Mouse (Mus musculus): Measurements from ENCODE around the gene Trio.

Trio gene

GRCm38 (mm10) chr15:27991892-27992593, 33.6 kb downstream of the Trio start:
- peak; percentile 32 for DNase-seq (ENCODE audit: low read depth, low spot score)

DNA sequence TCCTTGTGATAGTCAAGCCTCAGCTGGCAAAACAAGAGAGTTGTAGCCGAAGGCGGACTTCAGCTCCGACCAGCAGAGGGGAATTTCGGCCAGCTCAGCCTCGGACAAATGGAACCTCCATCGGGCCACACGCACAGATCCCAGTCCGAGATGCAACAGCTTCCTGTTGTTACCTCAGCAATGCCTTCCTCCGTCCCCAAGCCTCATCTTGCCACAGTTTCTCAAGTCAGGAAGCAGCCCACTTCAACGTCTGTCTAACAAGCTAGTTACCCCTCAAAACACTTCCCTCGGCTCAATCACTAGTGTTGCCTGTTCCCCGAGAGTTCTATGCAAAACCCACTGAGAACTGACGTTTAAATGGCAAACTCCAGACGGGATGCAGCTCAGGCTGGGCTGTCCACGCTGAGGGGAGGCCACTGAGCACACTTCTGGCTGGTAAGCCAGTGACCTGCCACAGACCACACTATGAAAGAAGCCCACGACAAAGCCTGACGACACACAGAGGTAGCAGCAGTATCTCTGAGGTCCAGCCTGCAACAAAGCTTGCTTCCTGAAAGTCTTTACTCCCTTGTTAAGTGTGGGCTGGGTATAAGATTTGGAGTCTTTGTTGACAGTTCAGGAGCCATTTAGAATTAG, 34.5 kb downstream of the Trio start:
- DNase-seq (ENCODE audit: low read depth, low spot score): no peak

DNA sequence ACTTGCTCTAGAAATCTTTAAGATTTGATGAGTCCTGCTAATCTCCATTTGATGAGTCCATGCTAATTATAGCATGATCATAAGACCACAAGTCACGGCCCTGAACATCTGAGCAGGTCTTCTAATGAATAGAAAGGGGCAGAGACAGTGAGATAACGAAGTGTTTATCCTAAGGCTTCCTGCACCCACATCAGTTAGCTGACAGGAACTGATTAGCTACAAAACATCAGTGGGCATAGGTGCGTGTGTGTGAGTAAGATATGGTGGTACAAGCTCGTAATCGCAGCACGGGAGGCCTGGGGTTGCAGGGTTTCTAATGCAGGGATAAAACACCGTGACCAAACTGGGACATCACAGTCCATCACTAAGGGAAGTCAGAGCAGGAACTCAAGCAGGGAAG, 37.7 kb downstream of the Trio start:
- no peak for DNase-seq (ENCODE audit: low read depth, low spot score)

DNA sequence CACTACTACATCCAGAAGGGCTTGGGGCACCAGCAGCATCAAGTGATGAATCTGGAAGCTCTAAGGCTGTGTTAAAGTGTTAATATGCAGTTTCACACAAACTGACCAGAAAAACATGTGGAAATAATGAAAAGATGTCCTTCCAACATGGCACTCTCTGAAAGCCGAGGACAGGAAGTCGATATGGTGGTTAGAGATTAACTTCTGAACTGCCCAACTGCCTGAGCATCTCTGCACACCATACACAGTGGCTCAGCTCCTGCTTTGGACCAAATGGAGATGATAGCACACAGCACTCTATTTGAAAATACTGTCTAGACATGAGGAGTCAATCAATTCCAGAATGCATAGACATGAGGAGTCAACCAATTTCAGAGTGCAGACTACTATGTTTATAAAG, 40.8 kb downstream of the Trio start:
- no peak for DNase-seq (ENCODE audit: low read depth, low spot score)

GRCm38 (mm10) chr15:27981764-27982500, 43.7 kb downstream of the Trio start:
- no peak for DNase-seq (ENCODE audit: low read depth, low spot score)

- no peak for DNase-seq (ENCODE audit: low read depth, low spot score)
Observed at GRCm38 (mm10) chr15:27981258-27981657, 44.4 kb downstream of the Trio start.

DNA sequence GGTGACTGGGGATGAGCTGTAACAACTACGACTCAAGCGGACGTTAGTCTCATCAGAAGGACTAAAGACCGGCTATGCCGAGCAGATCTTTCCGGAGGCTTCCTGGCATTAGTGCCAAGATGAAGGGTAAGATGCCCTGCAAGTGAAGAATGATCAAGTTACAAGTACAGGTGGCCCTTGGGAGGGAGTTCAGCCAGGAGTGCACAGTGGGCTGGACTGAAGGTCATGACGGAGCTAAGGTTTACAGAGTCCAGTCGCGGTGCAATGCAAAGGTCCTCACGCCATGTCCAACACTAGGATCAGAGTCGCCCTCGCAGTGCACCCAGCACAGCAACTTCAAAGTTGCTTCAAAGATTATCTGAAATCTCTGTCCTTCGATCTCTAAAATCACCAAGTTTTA, 45.2 kb downstream of the Trio start:
- DNase-seq (ENCODE audit: low read depth, low spot score): no peak

DNA sequence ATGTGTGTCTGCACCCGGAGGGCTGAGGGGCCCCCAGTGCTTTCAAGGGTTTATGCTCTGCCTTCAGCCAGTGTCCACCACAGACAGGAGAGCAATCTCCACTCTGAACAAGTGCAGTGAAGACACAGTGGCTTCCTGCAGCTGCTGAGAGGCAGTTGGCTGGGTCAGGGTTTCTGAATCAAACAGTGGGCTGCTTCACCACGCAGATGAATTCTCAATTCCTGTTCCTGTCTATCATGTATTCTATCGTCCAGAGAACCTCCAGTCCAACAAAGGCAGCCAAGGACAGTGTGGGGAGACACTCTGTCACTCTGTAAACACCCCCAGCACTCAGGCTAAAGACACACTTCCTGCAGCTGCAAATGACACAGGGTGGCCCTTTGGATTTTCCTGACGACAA, 48.7 kb downstream of the Trio start:
- no peak for DNase-seq (ENCODE audit: low read depth, low spot score)

- no peak for DNase-seq (ENCODE audit: low read depth, low spot score)
Observed at GRCm38 (mm10) chr15:27976366-27976765, 49.3 kb downstream of the Trio start.

GRCm38 (mm10) chr15:27974637-27975036, 51.0 kb downstream of the Trio start:
- DNase-seq (ENCODE audit: low read depth, low spot score): no peak

GRCm38 (mm10) chr15:27968183-27968582, 57.5 kb downstream of the Trio start:
- DNase-seq (ENCODE audit: low read depth, low spot score): no peak

DNA sequence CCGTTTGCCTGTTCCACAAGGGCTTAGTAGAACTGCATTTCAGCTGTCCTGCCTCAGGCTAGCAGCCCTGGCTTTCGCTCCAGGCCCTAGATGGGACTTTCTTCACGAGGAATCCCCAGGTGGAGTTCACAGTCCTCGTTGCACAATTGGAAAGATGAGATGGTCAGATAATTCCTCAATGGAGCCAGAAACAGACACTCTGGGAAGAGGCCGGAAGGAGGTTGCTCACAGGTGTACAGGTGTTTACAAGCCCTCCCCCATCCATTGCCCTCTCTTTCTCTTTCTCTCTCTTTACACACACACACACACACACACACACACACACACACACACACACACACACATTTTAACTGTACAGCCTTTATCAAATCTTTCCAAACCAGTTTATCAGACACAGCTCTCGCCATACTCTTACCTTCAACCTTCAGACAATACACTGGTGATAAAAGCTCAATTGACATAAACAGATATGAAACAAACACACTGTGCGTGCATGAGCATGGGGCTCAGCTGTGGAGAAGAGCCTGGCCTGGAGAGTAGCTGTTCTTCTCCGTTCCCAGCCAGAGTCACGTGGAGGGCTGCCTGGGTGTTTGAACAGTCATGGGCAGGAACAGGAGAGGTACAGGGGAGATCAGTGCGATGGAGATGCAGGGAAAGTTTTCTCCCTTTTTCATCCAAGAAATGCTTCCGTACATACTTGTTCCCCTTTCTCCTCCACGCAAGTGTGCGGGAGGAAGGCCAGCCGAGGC, 58.3 kb downstream of the Trio start:
- DNase-seq (ENCODE audit: low read depth, low spot score): no peak

- no peak for DNase-seq (ENCODE audit: low read depth, low spot score)
Observed at GRCm38 (mm10) chr15:27964877-27965276, 60.8 kb downstream of the Trio start.

DNA sequence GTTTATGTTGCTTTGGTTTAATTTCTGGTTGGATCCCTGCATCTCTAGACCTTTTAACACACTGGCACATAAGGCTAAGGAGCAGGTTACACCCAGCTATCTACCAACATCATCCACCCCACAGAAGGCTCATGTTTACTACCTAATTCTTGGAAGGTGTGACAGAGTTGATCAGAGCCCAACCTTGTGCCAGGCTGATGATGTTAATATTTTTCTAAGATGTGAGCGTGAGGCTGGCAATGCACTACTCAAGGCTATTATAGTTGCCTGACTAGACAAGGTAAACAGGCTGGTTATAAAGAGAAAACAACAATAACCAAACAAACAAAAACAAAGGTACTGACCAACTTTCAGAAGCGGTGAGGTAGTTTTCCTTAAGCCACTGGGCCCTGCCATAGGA, 62.1 kb downstream of the Trio start:
- DNase-seq (ENCODE audit: low read depth, low spot score): no peak

GRCm38 (mm10) chr15:27960642-27961041, 65.0 kb downstream of the Trio start:
- DNase-seq (ENCODE audit: low read depth, low spot score): no peak

DNA sequence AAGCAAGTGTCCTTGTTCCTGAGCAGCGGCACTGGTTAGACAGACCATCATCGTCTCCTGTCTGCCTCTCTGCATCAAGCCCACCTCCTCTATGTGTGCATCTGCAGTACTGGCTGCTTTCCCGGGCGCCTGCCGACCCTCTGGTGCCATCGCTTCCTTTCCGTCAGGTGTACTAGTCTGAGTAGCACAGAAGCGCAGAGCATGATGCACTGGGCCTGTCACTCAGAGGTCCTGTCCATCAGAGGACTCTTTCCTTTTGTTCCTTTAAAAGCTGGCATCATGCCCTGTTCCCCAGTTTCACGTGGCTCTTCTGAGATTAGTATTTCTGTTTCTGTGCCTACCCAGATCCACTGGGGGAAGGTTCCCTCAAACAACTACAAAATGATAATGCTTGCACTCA, 67.8 kb downstream of the Trio start:
- no peak for DNase-seq (ENCODE audit: low read depth, low spot score)

DNA sequence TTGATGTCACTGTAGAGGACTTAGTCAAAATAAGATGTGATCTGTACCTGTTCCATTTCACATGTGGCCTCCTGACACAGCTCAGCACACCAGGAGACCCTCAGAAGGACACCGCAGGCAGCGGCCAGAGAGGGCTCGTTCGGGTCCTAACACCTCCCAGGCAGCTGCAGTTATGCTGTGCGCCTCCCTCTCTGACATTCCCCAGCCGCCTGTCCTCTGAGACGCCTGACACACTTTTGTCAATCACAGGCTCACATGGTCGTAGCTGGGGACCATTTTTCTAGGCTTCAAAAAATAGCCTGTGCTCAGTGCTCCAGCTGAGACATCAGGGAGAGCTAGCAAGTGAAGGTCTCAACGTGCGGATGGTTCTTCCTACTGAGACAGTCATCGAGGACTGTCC, 70.0 kb downstream of the Trio start:
- no peak for DNase-seq (ENCODE audit: low read depth, low spot score)

DNA sequence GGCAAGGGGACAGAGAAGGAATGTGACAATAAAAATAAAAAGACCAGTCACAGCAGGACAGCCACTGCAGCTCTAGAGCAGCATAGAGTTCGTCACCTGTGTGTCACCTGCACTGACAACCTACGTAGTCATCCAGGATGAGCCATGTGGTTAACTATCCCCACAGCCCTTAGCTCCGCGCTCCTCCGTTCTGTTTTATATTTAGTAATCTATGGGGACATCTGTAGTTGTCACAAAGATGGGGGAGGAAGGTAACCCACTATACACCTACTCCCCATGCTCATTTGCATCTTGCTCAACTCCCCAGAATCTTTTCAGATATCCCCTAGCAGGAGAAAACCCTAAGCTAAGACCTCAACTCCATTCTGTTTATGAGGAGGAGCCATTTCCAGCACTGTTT, 71.3 kb downstream of the Trio start:
- DNase-seq (ENCODE audit: low read depth, low spot score): no peak

- DNase-seq (ENCODE audit: low read depth, low spot score): no peak
Observed at GRCm38 (mm10) chr15:27953570-27953969, 72.1 kb downstream of the Trio start.

DNA sequence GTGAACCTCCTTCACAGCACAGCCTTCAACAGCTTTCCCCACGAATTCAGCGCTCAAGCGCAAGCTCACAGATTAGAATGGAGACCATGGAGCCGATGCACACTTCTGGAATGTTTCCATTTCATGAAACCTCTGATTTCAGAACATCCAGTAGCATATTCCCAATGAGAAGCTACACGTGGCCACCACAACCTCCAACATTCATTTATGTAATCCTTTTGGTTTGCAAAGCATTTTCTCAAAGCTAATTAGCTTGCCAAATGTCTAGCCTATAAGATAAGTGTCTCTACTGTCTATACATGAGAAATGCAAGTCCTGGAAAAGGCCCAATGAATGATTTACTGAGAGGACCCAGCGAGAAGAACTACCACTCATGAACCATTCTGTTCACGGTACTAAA, 74.5 kb downstream of the Trio start:
- no peak for DNase-seq (ENCODE audit: low read depth, low spot score)

GRCm38 (mm10) chr15:27949196-27949595, 76.5 kb downstream of the Trio start:
- DNase-seq (ENCODE audit: low read depth, low spot score): no peak

- no peak for DNase-seq (ENCODE audit: low read depth, low spot score)
Observed at GRCm38 (mm10) chr15:27947880-27948279, 77.8 kb downstream of the Trio start.

Data from 3T3-L1 (cell line).